Mouse (Mus musculus) olfactory bulb, adult 2 months (tissue): Measurements from ENCODE around the gene Sgk1. TPM values are rescaled to one million over a fixed set of nuclear protein-coding genes. Genes with fewer than 3 reads are reported as not detected.

Source experiments
- H3K27ac ChIP-seq: fragments of 200-500 bp; 2 replicates; pipeline ENCODE4 v1.5.1; 2012; ENCODE audit warnings: low read depth, low read length; ENCODE audit not compliant: insufficient read depth
- H3K4me1 ChIP-seq: fragments of 200-500 bp; 2 replicates; pipeline ENCODE4 v1.6.1; 2012; ENCODE audit warnings: low read length; ENCODE audit not compliant: control insufficient read depth, insufficient read depth
- H3K4me3 ChIP-seq: fragments of 200-500 bp; 2 replicates; pipeline ENCODE4 v1.5.1; 2012; ENCODE audit warnings: mild to moderate bottlenecking, low read depth, low read length, moderate library complexity; ENCODE audit not compliant: insufficient read depth
- CTCF ChIP-seq: fragments of 200-500 bp; IDR thresholded peaks from 2 replicates; pipeline ENCODE4 v1.5.1; 2012; ENCODE audit warnings: low read depth, mild to moderate bottlenecking, low read length, moderate library complexity; ENCODE audit not compliant: insufficient read depth
- POLR2A ChIP-seq: fragments of 200-500 bp; IDR thresholded peaks from 2 replicates; pipeline ENCODE4 v1.6.1; 2012; ENCODE audit warnings: mild to moderate bottlenecking, low read depth, low read length, moderate library complexity; ENCODE audit not compliant: insufficient read depth
- WGBS: fragments of 180-500 bp; shearing (Covaris S2); methylation state at CpG from one replicate; pipeline ENCODE4 v1.1.7; 2018; 5-methylcytosine and 5-hydroxymethylcytosine counted together
- polyA plus RNA-seq: library from polyadenylated mRNA; stranded (reverse); fragments of >200 nt; gene quantifications from 2 replicates; pipeline ENCODE4 v1.2.4, GENCODE M21; 2012; ENCODE audit warnings: low replicate concordance; ENCODE audit not compliant: missing spikeins, insufficient read depth, insufficient read length

Sgk1 gene
- polyA plus RNA-seq, 1 experiment, result not detected

- H3K4me3 ChIP-seq, result no peak overlapping the region
- no peaks in the 10 kb centered on the region for H3K4me1 ChIP-seq
- WGBS, result 92% methylated on average over 2 of the region's 2 CpGs
- TF ChIP-seq CTCF (no peak), POLR2A (no peak)
- H3K27ac ChIP-seq, result no peak overlapping the region
Measured at GRCm38 (mm10) chr10:21934826-21935225, 52.8 kb downstream of the Sgk1 start.

DNA sequence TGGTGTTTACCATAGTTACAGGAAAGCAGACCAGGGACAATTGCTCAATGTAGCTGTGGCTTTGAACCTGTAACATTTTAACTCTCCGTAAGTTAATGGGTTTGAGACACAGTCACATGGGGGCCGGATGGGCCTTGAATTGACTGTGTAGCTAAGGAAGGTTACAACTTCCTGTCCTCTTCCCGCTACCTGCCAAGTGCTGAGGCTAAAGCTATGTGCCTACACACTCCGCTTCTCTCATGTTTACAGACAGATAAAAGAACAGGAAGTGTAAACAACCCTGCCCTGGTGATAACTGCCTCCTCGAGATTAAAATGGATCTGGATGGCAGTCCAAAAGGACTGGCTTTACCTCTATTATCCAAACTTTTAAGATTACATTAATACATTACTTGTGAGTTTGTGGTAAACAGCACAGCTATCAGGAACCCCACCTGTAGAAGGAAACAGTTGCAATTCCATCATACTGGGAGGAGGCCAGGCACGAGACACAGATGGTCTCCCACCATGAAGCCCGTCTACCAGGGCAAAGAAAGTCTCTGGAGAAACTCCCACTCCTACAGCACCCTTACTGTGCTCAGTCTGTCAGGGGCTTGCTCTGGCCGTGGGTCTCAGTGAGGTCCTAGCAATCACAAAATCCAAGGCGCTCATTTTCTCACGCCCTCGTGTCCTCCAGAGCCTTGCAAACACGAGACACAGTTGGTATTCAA lies 54.7 kb downstream of the Sgk1 start:
- no peak for TF ChIP-seq CTCF
- TF ChIP-seq POLR2A, result no peak
- Histone ChIP-seq H3K4me3 (no peak overlapping the region), H3K4me1 (no peaks in the 10 kb centered on the region), H3K27ac (no peak overlapping the region)
- WGBS, result 61% methylated on average over 12 of the region's 12 CpGs

GRCm38 (mm10) chr10:21937222-21937605 lies 55.2 kb downstream of the Sgk1 start:
- H3K27ac ChIP-seq, result no peak overlapping the region
- WGBS, result 33% methylated on average over 9 of the region's 9 CpGs
- no peak for TF ChIP-seq CTCF
- H3K4me3 ChIP-seq, result no peak overlapping the region
- no peaks in the 10 kb centered on the region for H3K4me1 ChIP-seq

DNA sequence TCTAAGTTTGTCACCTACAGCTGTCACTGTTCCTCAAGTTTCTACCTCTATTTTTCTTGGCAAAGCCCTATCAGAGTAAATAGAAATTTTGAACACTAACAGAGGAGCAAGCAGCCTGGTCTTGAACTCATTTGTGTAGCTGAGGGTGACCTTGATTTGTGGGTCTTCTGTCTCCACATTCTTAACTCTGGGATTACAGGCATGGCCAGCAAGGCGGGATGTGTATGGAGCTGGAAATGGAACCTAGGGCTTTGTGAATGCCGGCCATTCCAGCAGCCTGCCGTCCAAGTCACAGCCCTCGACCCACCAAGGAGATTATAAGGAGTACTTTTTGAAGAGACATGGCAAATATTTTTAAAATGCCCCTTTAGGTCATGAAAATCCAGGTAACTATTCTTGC lies 56.2 kb downstream of the Sgk1 start:
- whole genome bisulfite sequencing, result 89% methylated on average over 4 of the region's 4 CpGs
- H3K4me3 ChIP-seq, result no peak overlapping the region
- no peak overlapping the region for H3K27ac ChIP-seq
- TF ChIP-seq POLR2A (no peak), CTCF (no peak)
- no peaks in the 10 kb centered on the region for H3K4me1 ChIP-seq

- WGBS, result 95% methylated on average over 3 of the region's 3 CpGs
Measured at GRCm38 (mm10) chr10:21941235-21941634, 59.3 kb downstream of the Sgk1 start.

DNA sequence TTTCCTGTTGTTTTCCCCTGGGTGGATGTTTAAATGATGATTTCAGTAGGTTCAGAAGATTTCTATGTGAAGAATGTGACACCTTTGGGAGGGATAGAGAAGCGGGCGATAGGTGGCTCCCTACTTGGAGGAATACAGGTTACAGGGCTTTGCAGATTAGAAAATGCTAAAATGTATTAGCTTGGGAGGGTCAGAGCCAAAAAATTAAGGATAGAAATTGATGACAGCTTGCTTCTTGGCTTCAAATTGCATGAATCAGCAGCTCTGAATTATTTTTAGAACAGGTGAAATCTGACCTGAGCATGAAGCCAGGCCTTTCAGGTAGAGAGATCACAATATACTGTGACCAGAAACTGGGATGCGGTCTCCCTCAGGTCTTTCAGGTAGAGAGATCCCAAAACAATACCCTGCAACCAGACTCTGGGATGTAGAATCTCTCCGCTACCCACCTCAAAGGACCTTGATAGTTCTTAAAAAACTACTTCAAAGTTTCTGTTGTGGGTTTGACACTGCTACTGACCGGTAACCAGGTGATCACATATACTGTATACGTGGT lies 61.2 kb downstream of the Sgk1 start:
- 93% methylated on average over 6 of the region's 6 CpGs for WGBS
- no peak for TF ChIP-seq CTCF
- no peak for TF ChIP-seq POLR2A
- Histone ChIP-seq H3K27ac (no peak overlapping the region), H3K4me1 (no peaks in the 10 kb centered on the region), H3K4me3 (no peak overlapping the region)

More at GRCm38 (mm10) chr10:21941235-21941634, 59.3 kb downstream of the Sgk1 start:
- Histone ChIP-seq H3K4me1 (no peaks in the 10 kb centered on the region), H3K4me3 (no peak overlapping the region), H3K27ac (no peak overlapping the region)
- TF ChIP-seq CTCF (no peak), POLR2A (no peak)

DNA sequence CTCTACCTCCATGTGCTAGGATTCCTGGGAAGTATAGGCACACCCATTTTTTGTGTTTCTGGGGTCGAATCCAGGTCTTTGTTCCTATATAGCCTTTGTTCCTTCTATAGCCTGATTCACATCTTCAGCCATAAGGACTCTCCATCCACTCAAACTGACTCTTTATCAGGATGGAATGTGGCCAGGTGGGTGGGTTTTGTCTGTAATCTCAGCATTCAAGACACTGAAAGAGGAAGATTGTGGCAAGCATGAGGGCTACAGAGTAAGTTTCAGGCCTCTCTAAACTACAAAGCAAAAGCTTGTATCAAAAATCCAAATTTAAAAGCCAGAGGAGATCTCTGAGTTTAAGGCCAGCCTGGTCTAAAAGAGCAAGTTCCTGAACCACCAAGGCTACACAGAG lies 63.2 kb downstream of the Sgk1 start:
- TF ChIP-seq POLR2A, result no peak
- no peak for TF ChIP-seq CTCF
- Histone ChIP-seq H3K4me3 (no peak overlapping the region), H3K27ac (no peak overlapping the region), H3K4me1 (no peaks in the 10 kb centered on the region)
- WGBS, result 78% methylated on average over 1 of the region's 1 CpGs

- no peak overlapping the region for H3K4me3 ChIP-seq
- 76% methylated on average over 9 of the region's 9 CpGs for WGBS
- no peaks in the 10 kb centered on the region for H3K4me1 ChIP-seq
- no peak overlapping the region for H3K27ac ChIP-seq
- TF ChIP-seq POLR2A (no peak), CTCF (no peak)
Measured at GRCm38 (mm10) chr10:21946751-21947351, 64.9 kb downstream of the Sgk1 start.

GRCm38 (mm10) chr10:21952520-21952919 lies 70.5 kb downstream of the Sgk1 start:
- TF ChIP-seq CTCF (no peak), POLR2A (no peak)
- Histone ChIP-seq H3K4me3 (no peak overlapping the region), H3K4me1 (no peaks in the 10 kb centered on the region), H3K27ac (no peak overlapping the region)
- WGBS, result 78% methylated on average over 4 of the region's 4 CpGs
